Mouse (Mus musculus) kidney, embryonic 15.5 days (tissue): Measurements from ENCODE around the gene Cldnd1. TPM values are rescaled to one million over a fixed set of nuclear protein-coding genes. Genes with fewer than 3 reads are reported as not detected.

Experiments
- ATAC-seq: fragments of 200-750 bp; cut with Nextera tagmentation; replicated peaks from 2 replicates; pipeline ENCODE4 v1.8.0; 2017; ENCODE audit warnings: moderate TSS enrichment; ENCODE audit not compliant: low FRiP score
- H3K27ac ChIP-seq: fragments of 300-500 bp; sonication (generic); 2 replicates; pipeline ENCODE4 v1.5.1; 2015; ENCODE audit warnings: mild to moderate bottlenecking, inconsistent platforms
- H3K27me3 ChIP-seq: fragments of 300-500 bp; sonication (generic); 2 replicates; pipeline ENCODE4 v1.6.1; 2015; ENCODE audit warnings: inconsistent platforms
- H3K36me3 ChIP-seq: fragments of 300-500 bp; sonication (generic); 2 replicates; pipeline ENCODE4 v1.6.1; 2015; ENCODE audit warnings: inconsistent platforms
- H3K4me1 ChIP-seq: fragments of 300-500 bp; sonication (generic); 2 replicates; pipeline ENCODE4 v1.6.1; 2015; ENCODE audit warnings: inconsistent platforms
- H3K4me2 ChIP-seq: fragments of 300-500 bp; sonication (generic); 2 replicates; pipeline ENCODE4 v1.6.1; 2015; ENCODE audit warnings: moderate library complexity, mild to moderate bottlenecking, inconsistent platforms
- H3K4me3 ChIP-seq: fragments of 300-500 bp; sonication (generic); replicated peaks from 2 replicates; pipeline ENCODE4 v1.5.1; 2015; ENCODE audit warnings: mild to moderate bottlenecking, inconsistent platforms
- H3K9ac ChIP-seq: fragments of 300-500 bp; sonication (generic); 2 replicates; pipeline ENCODE4 v1.6.1; 2015; ENCODE audit warnings: mild to moderate bottlenecking, inconsistent platforms
- H3K9me3 ChIP-seq: fragments of 300-500 bp; sonication (generic); replicated peaks from 2 replicates; pipeline ENCODE4 v1.6.1; 2016; ENCODE audit warnings: inconsistent platforms
- WGBS: fragments of 180-500 bp; shearing (Covaris S2); methylation state at CpG from one replicate; pipeline ENCODE4 v1.1.7; 2015; ENCODE audit warnings: mixed read lengths; 5-methylcytosine and 5-hydroxymethylcytosine counted together
- polyA plus RNA-seq: library from polyadenylated mRNA; unstranded; fragments of >200 nt; fragmentation: Nextera tagmentation; extraction: Ambion mirVana; gene quantifications from 2 replicates; pipeline ENCODE4 v1.2.1, GENCODE M21; 2015

Gene Cldnd1
- polyA plus RNA-seq, 1 experiment from 2014 or later, result 108 TPM

GRCm38 (mm10) chr16:58713128-58713527, 14.6 kb upstream of the Cldnd1 start:
- Histone ChIP-seq H3K9me3 (no peaks in the 10 kb centered on the region), H3K27ac (no peak overlapping the region)
- 88% methylated on average over 1 of the region's 1 CpGs for WGBS

GRCm38 (mm10) chr16:58715018-58715417, 12.7 kb upstream of the Cldnd1 start:
- H3K4me1 ChIP-seq, result no peaks in the 10 kb centered on the region
- no peaks in the 10 kb centered on the region for H3K36me3 ChIP-seq
- WGBS, result 69% methylated on average over 4 of the region's 4 CpGs
- no peak overlapping the region for H3K4me3 ChIP-seq
- no peak for ATAC-seq
- no peaks in the 10 kb centered on the region for H3K27me3 ChIP-seq
- H3K27ac ChIP-seq, result no peak overlapping the region
- H3K9ac ChIP-seq, result no peak overlapping the region
- no peak overlapping the region for H3K4me2 ChIP-seq
- no peaks in the 10 kb centered on the region for H3K9me3 ChIP-seq

More at GRCm38 (mm10) chr16:58713128-58713527, 14.6 kb upstream of the Cldnd1 start:
- Histone ChIP-seq H3K4me2 (no peak overlapping the region), H3K9ac (no peak overlapping the region), H3K27me3 (no peaks in the 10 kb centered on the region), H3K36me3 (no peaks in the 10 kb centered on the region), H3K4me1 (no peaks in the 10 kb centered on the region), H3K4me3 (no peak overlapping the region)
- ATAC-seq, result no peak

- Histone ChIP-seq H3K4me2 (no peak within 1 kb of the TSS), H3K9ac (no peak within 1 kb of the TSS), H3K27ac (no peak within 1 kb of the TSS), H3K4me3 (no peak within 1 kb of the TSS), H3K27me3 (no peaks in the 10 kb centered on the region), H3K36me3 (no peaks in the 10 kb centered on the region), H3K9me3 (no peaks in the 10 kb centered on the region), H3K4me1 (no peaks in the 10 kb centered on the region)
- WGBS, result 90% methylated on average over 7 of the region's 7 CpGs
- no peak for ATAC-seq
Observed at GRCm38 (mm10) chr16:58718666-58719120, 9.0 kb upstream of the Cldnd1 start, which contains the start of gene Gpr15. TSS of gene Gpr15 (minus strand) at chr16:58719070.

- Histone ChIP-seq H3K27ac (no peak overlapping the region), H3K4me1 (no peaks in the 10 kb centered on the region), H3K9ac (no peak overlapping the region), H3K4me3 (no peak overlapping the region), H3K4me2 (no peak overlapping the region), H3K36me3 (no peaks in the 10 kb centered on the region), H3K27me3 (no peaks in the 10 kb centered on the region), H3K9me3 (no peaks in the 10 kb centered on the region)
- WGBS, result 89% methylated on average over 2 of the region's 2 CpGs
- no peak for ATAC-seq
Observed at GRCm38 (mm10) chr16:58722292-58722691, 5.4 kb upstream of the Cldnd1 start.

- Histone ChIP-seq H3K4me1 (peaks cover 7% of the 10 kb centered on the region), H3K4me3 (peak overlapping the region; percentile 68), H3K4me2 (peak overlapping the region; percentile 64), H3K27me3 (no peaks in the 10 kb centered on the region), H3K36me3 (peaks cover 22% of the 10 kb centered on the region), H3K9me3 (no peaks in the 10 kb centered on the region), H3K27ac (no peak overlapping the region), H3K9ac (no peak overlapping the region)
- WGBS, result 81% methylated on average over 11 of the region's 11 CpGs
- no peak for ATAC-seq
Observed at GRCm38 (mm10) chr16:58726680-58727476, 832 bp upstream of the Cldnd1 start.

- H3K27ac ChIP-seq, result peak overlapping the region; percentile 91
- under 1% methylated on average over 29 of the region's 31 CpGs for WGBS
- peak overlapping the region; percentile 68 for H3K4me3 ChIP-seq
- H3K9ac ChIP-seq, result peak overlapping the region; percentile 67
- peak overlapping the region; percentile 64 for H3K4me2 ChIP-seq
- H3K9me3 ChIP-seq, result no peaks in the 10 kb centered on the region
- peaks cover 36% of the 10 kb centered on the region for H3K36me3 ChIP-seq
- H3K4me1 ChIP-seq, result peaks cover 7% of the 10 kb centered on the region
- peak; percentile 95 for ATAC-seq
- H3K27me3 ChIP-seq, result no peaks in the 10 kb centered on the region
Observed at GRCm38 (mm10) chr16:58728176-58728671, 514 bp downstream of the Cldnd1 start.

- Histone ChIP-seq H3K9ac (no peak overlapping the region), H3K36me3 (peaks cover 20% of the 10 kb centered on the region), H3K9me3 (no peaks in the 10 kb centered on the region), H3K4me1 (no peaks in the 10 kb centered on the region), H3K4me3 (no peak overlapping the region), H3K4me2 (no peak overlapping the region), H3K27ac (no peak overlapping the region), H3K27me3 (no peaks in the 10 kb centered on the region)
- 82% methylated on average over 4 of the region's 4 CpGs for WGBS
- ATAC-seq, result no peak
Observed at GRCm38 (mm10) chr16:58738205-58738604, 10.5 kb downstream of the Cldnd1 start.

- WGBS, result 93% methylated on average over 1 of the region's 1 CpGs
- Histone ChIP-seq H3K27me3 (no peaks in the 10 kb centered on the region), H3K4me2 (no peak overlapping the region), H3K27ac (no peak overlapping the region), H3K9me3 (no peaks in the 10 kb centered on the region), H3K9ac (no peak overlapping the region), H3K4me1 (no peaks in the 10 kb centered on the region), H3K4me3 (no peak overlapping the region), H3K36me3 (peaks cover 15% of the 10 kb centered on the region)
- no peak for ATAC-seq
Observed at GRCm38 (mm10) chr16:58738800-58739199, 11.1 kb downstream of the Cldnd1 start.

- H3K9ac ChIP-seq, result no peak overlapping the region
- WGBS, result 88% methylated on average over 5 of the region's 5 CpGs
- no peak for ATAC-seq
Observed at GRCm38 (mm10) chr16:58740751-58741150, 13.0 kb downstream of the Cldnd1 start.

GRCm38 (mm10) chr16:58746715-58747114, 19.0 kb downstream of the Cldnd1 start:
- Histone ChIP-seq H3K27me3 (no peaks in the 10 kb centered on the region), H3K27ac (no peak overlapping the region), H3K4me3 (no peak overlapping the region), H3K36me3 (no peaks in the 10 kb centered on the region), H3K4me1 (no peaks in the 10 kb centered on the region), H3K9ac (no peak overlapping the region), H3K9me3 (no peaks in the 10 kb centered on the region), H3K4me2 (no peak overlapping the region)
- no peak for ATAC-seq
- WGBS, result 72% methylated on average over 4 of the region's 4 CpGs

More at GRCm38 (mm10) chr16:58740751-58741150, 13.0 kb downstream of the Cldnd1 start:
- Histone ChIP-seq H3K4me3 (no peak overlapping the region), H3K4me1 (no peaks in the 10 kb centered on the region), H3K36me3 (no peaks in the 10 kb centered on the region; the same call in 1 of the 2 replicates), H3K4me2 (no peak overlapping the region), H3K27me3 (no peaks in the 10 kb centered on the region), H3K27ac (no peak overlapping the region), H3K9me3 (no peaks in the 10 kb centered on the region)

- Histone ChIP-seq H3K27me3 (no peaks in the 10 kb centered on the region), H3K9me3 (no peaks in the 10 kb centered on the region), H3K36me3 (no peaks in the 10 kb centered on the region), H3K27ac (no peak overlapping the region), H3K9ac (no peak overlapping the region), H3K4me3 (no peak overlapping the region), H3K4me1 (no peaks in the 10 kb centered on the region), H3K4me2 (no peak overlapping the region)
- no peak for ATAC-seq
- 15% methylated on average over 1 of the region's 1 CpGs for WGBS
Observed at GRCm38 (mm10) chr16:58751314-58751713, 23.6 kb downstream of the Cldnd1 start.

- Histone ChIP-seq H3K27me3 (no peaks in the 10 kb centered on the region), H3K9ac (no peak overlapping the region)
Observed at GRCm38 (mm10) chr16:58756191-58756590, 28.5 kb downstream of the Cldnd1 start.

More at GRCm38 (mm10) chr16:58756191-58756590, 28.5 kb downstream of the Cldnd1 start:
- Histone ChIP-seq H3K36me3 (no peaks in the 10 kb centered on the region), H3K27ac (no peak overlapping the region), H3K4me2 (no peak overlapping the region), H3K9me3 (no peaks in the 10 kb centered on the region), H3K4me3 (no peak overlapping the region), H3K4me1 (no peaks in the 10 kb centered on the region)
- ATAC-seq, result no peak
